Mouse (Mus musculus) T-helper 1 cell (primary cell): ENCODE measurements around the gene Tnfsfm13.
"Not testable (repeated sequence)": the region's sequence is repeated elsewhere in the genome, so short reads cannot be mapped to it uniquely, and the experiment has no call there.

Source experiments
- in situ Hi-C: fragments of 300-600 bp; cut with MboI, MseI; formaldehyde crosslinking; loops from one replicate; pipeline ENCODE4 v1.15.1; 2025; ENCODE audit warnings: high pct_unique_total_duplicates

The Tnfsfm13 gene

GRCm38 (mm10) chr11:69704613-69705010 lies 8.7 kb upstream of the Tnfsfm13 start:
- in situ Hi-C loops = no loop called here

GRCm38 (mm10) chr11:69703814-69704612 lies 8.1 kb upstream of the Tnfsfm13 start:
- in situ Hi-C loops = no loop called here

GRCm38 (mm10) chr11:69703381-69703780 lies 7.5 kb upstream of the Tnfsfm13 start:
- in situ Hi-C loops = not testable (repeated sequence)

GRCm38 (mm10) chr11:69702886-69703285 lies 7.0 kb upstream of the Tnfsfm13 start:
- in situ Hi-C loops = not testable (repeated sequence)

- in situ Hi-C loops = no loop called here
Observed at GRCm38 (mm10) chr11:69699595-69699994, 3.7 kb upstream of the Tnfsfm13 start.

GRCm38 (mm10) chr11:69698574-69698973 lies 2.7 kb upstream of the Tnfsfm13 start:
- in situ Hi-C loops = no loop called here

GRCm38 (mm10) chr11:69697396-69697795 lies 1.5 kb upstream of the Tnfsfm13 start:
- in situ Hi-C loops = no loop called here

GRCm38 (mm10) chr11:69695046-69695360 lies 895 bp downstream of the Tnfsfm13 start:
- in situ Hi-C loops = no loop called here

GRCm38 (mm10) chr11:69693421-69693965 lies 2.4 kb downstream of the Tnfsfm13 start:
- in situ Hi-C loops = no loop called here

GRCm38 (mm10) chr11:69692863-69693262 lies 3.0 kb downstream of the Tnfsfm13 start:
- in situ Hi-C loops = no loop called here

GRCm38 (mm10) chr11:69692196-69692811 lies 3.6 kb downstream of the Tnfsfm13 start:
- in situ Hi-C loops = no loop called here

GRCm38 (mm10) chr11:69689891-69690290 lies 6.0 kb downstream of the Tnfsfm13 start:
- in situ Hi-C loops = loop anchor here (5.0 kb wide), 1 partner anchor 37 kb away; no protein-coding TSS in a partner anchor

GRCm38 (mm10) chr11:69687061-69687460 lies 8.8 kb downstream of the Tnfsfm13 start:
- in situ Hi-C loops = loop anchor here (5.0 kb wide), 1 partner anchor 40 kb away; no protein-coding TSS in a partner anchor

- in situ Hi-C loops = loop anchor here (5.0 kb wide), 1 partner anchor 41 kb away; no protein-coding TSS in a partner anchor
Observed at GRCm38 (mm10) chr11:69686377-69686776, 9.5 kb downstream of the Tnfsfm13 start.

GRCm38 (mm10) chr11:69685526-69686148 lies 10.3 kb downstream of the Tnfsfm13 start, which contains the start of gene Tnfsf13:
Gene Tnfsf13 (minus strand): TSS chr11:69685784.
- in situ Hi-C loops = loop anchor here (5.0 kb wide), 1 partner anchor 42 kb away; no protein-coding TSS in a partner anchor

- in situ Hi-C loops = loop anchor here (5.0 kb wide), 1 partner anchor 42 kb away; no protein-coding TSS in a partner anchor
Observed at GRCm38 (mm10) chr11:69684936-69685335, 11.0 kb downstream of the Tnfsfm13 start.

GRCm38 (mm10) chr11:69684128-69684745 lies 11.7 kb downstream of the Tnfsfm13 start:
- in situ Hi-C loops = no loop called here

- in situ Hi-C loops = no loop called here
Observed at GRCm38 (mm10) chr11:69683576-69683975, 12.3 kb downstream of the Tnfsfm13 start.

GRCm38 (mm10) chr11:69682840-69683533 lies 12.9 kb downstream of the Tnfsfm13 start:
- in situ Hi-C loops = no loop called here

- in situ Hi-C loops = no loop called here
Observed at GRCm38 (mm10) chr11:69682209-69682839, 13.6 kb downstream of the Tnfsfm13 start.
